Mouse (Mus musculus): ENCODE data around the gene Ifi202b. TPM values are rescaled to one million over a fixed set of nuclear protein-coding genes. Genes with fewer than 3 reads are reported as not detected.
"Not testable (repeated sequence)": the region's sequence is repeated elsewhere in the genome, so short reads cannot be mapped to it uniquely, and the experiment has no call there.

The Ifi202b gene
- not detected in 2 replicates for total RNA-seq (2021)
- long read RNA-seq = 0 reads

DNA sequence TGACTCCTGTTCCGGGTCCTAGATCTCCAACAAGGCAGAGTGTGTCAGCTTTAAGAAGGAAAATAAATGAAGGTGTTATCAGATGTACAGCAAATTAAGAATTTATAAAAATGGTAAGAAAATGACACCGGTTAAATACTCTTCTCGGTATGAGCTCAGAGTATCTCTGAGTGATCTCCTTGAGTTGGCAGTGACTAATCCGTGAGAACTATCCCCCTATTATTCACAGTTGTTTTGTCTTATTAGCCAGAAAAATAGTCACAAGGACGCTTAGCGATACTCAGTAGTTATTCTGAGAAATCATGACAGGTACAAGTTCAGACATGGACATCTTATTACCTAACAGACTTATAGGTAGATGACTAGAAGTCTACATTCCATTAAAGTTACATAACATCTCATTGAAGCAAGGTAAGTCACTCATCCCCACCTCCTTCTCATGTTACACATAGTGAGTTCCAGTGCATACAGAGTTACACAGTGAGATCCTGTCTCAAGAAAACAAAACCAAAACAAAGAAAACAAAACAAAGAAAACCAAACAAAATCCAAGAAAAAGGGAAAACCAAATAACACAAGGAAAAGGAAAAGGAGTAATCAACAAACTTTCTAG lies at the start of gene Ifi202b:
Gene Ifi202b, minus strand, starts transcription at position 51 of the 612 bp plus-strand sequence.
- DNase-seq = not testable (repeated sequence)

GRCm38 (mm10) chr1:174031698-174032097 lies 49.2 kb upstream of the Ifi202b start, which contains the start of gene Ifi205:
Ifi205 (minus strand) TSS chr1:174031810.
- DNase-seq = no peak

GRCm38 (mm10) chr1:174007050-174007449 lies 24.5 kb upstream of the Ifi202b start:
- not testable (repeated sequence) for DNase-seq

- not testable (repeated sequence) for DNase-seq
These were observed 22.0 kb upstream of the Ifi202b start for GRCm38 (mm10) chr1:174004352-174005109.

GRCm38 (mm10) chr1:173995003-173995402 lies 12.5 kb upstream of the Ifi202b start:
- DNase-seq = no peak

GRCm38 (mm10) chr1:173981038-173981437 lies 1.5 kb downstream of the Ifi202b start:
- not testable (repeated sequence) for DNase-seq

DNA sequence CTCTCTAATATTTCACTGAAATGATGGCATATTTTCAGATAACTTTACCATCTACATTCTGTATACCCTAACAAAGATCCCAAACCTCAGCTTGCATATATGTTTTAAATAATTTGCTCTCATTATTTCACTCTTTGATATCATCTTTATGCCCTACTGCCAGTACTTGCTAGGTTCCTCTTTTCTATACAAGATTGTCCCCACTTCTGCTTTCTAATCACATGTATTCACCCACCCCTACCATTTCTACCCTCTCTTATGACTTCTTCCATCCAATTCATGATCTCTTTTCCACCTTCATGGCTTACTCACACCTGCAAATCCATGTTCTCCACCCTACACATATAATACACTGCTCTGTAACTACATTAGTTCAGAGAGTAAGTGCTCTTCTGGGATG lies 4.9 kb downstream of the Ifi202b start:
- no peak for DNase-seq

- DNase-seq = no peak
These were observed 9.4 kb downstream of the Ifi202b start for GRCm38 (mm10) chr1:173973111-173973510.

- DNase-seq = not testable (repeated sequence)
These were observed 21.1 kb downstream of the Ifi202b start for GRCm38 (mm10) chr1:173961491-173961890.

DNA sequence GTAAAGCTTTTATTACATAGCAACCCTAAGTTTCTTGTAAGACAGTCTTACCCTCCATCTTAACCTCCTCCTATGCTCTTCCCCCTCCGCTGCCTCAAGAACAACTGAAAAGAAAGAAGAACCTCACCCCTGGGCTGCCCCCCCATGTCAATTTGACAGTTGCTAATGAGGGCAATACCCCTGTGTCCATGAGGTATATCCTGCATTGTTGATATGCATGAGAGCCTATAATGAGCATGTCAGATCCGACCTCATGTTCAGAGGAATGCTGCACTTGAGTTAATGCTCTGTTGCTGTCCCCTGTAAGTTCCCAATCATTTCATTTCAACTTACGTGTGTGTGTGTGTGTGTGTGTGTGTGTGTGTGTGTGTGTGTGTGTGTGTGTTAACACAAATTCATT lies 22.5 kb downstream of the Ifi202b start:
- not testable (repeated sequence) for DNase-seq

DNA sequence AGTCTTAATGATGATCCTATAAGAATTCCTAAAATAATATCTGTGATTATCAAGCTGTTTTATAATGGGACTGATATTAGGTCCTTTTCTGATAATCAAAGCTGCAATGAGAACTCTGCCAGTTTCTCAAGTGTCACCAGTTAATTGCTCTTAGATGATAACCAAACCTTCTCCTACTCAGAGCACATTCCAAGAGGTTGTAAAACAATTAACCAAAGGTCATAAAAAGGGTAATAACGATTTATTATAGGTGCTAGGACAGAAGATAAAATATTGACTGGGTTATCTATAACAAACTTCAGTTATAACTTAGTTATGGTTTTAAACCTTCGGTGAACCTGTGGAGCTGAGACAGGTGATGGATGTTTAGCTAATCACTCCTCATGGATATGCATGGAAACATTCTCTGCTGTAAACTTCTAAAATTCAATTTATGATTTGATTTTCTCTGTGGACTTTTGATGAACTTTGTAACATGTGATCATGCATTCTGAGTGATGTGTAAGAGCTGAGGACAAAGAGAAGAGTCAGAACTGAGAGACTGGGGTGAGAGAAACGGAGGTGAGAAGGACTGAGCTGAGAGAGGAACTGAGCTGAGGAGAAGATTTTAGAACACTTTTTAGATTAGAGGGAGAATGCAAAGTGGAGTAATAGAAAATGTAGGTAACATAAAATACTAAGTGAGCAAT lies 26.6 kb downstream of the Ifi202b start:
- not testable (repeated sequence) for DNase-seq

- DNase-seq = no peak
These were observed 27.3 kb downstream of the Ifi202b start for GRCm38 (mm10) chr1:173955071-173955796.

DNA sequence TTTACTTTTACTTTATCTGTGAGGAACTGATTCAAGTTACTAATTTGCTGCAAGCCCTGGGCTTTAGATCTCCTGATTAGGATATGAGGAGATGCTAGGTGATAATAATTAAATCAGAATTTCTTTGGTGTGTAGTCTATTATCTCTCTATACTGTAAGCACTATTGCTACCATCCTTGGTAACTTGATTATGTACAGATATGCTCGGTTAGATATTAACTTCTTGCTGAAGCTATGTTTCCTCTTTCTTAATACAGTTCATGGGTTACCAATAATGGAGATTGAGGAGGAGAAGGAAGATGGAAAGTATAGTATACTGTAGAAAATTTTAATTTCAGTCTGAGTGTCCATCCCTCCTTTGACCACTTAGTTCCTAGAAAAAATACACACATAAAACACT lies 29.0 kb downstream of the Ifi202b start:
- no peak for DNase-seq

- not testable (repeated sequence) for DNase-seq
These were observed 33.5 kb downstream of the Ifi202b start for GRCm38 (mm10) chr1:173949044-173949443.

GRCm38 (mm10) chr1:173942780-173943066 lies 39.8 kb downstream of the Ifi202b start:
- not testable (repeated sequence) for DNase-seq

GRCm38 (mm10) chr1:173941924-173942779 lies 40.4 kb downstream of the Ifi202b start, which contains the start of the genes Mndal and Ifi203:
Mndal (minus strand) TSS chr1:173942491.
Ifi203 (minus strand) TSS chr1:173942672.
- DNase-seq = not testable (repeated sequence)

- DNase-seq = not testable (repeated sequence)
These were observed 41.0 kb downstream of the Ifi202b start for GRCm38 (mm10) chr1:173941522-173941921.

DNA sequence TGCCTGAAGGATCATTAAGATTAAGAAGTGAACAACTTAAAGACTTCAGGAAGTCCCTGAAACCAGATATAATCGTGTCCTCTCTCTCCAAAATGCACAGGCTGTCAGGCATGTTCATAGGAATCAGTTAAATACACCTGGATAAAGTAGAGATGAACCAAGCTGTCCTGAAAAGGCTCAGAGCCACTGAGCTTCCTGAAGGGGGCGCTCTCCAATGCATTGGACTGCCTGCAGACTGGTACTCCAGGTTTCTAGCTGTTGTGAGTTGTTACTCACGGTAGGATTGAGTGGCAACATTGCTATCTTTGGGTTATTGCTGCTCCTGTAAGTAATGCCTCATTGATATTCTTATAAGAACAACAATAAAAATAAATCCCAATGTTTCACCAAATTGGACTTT lies 63.3 kb downstream of the Ifi202b start:
- not testable (repeated sequence) for DNase-seq

GRCm38 (mm10) chr1:173914559-173914958 lies 68.0 kb downstream of the Ifi202b start:
- no peak for DNase-seq

GRCm38 (mm10) chr1:173913256-173913791 lies 69.2 kb downstream of the Ifi202b start:
- not testable (repeated sequence) for DNase-seq

Data from adrenal gland, postnatal 25 days (tissue).